Mouse (Mus musculus): ENCODE measurements around the gene Acad12. TPM values are rescaled to one million over a fixed set of nuclear protein-coding genes. Genes with fewer than 3 reads are reported as not detected.

The Acad12 gene
- polyA plus RNA-seq, 1 experiment from 2014 or later, result 1.4 TPM

- Histone ChIP-seq H3K9ac (ENCODE audit: low read depth, low read length) (no peak overlapping the region), H3K4me1 (ENCODE audit: control insufficient read depth, insufficient read depth, low read length) (no peaks in the 10 kb centered on the region), H3K27me3 (ENCODE audit: control insufficient read depth, insufficient read depth, low read depth, low read length) (no peaks in the 10 kb centered on the region), H3K4me3 (ENCODE audit: low read depth, low read length) (no peak overlapping the region), H3K9me3 (replicated peaks; ENCODE audit: control insufficient read depth, low read length, poor library complexity, severe bottlenecking) (no peaks in the 10 kb centered on the region), H3K4me2 (ENCODE audit: low read length) (no peak overlapping the region), H3K27ac (ENCODE audit: low read length) (no peak overlapping the region), H3K36me3 (ENCODE audit: control insufficient read depth, insufficient read depth, low read length) (peaks cover 13% of the 10 kb centered on the region; the same call in 1 of the 2 replicates)
- 92% methylated on average over 8 of the region's 8 CpGs for WGBS
- no peak for ATAC-seq
Observed at GRCm38 (mm10) chr5:121581945-121582344, 36.8 kb downstream of the Acad12 start.

DNA sequence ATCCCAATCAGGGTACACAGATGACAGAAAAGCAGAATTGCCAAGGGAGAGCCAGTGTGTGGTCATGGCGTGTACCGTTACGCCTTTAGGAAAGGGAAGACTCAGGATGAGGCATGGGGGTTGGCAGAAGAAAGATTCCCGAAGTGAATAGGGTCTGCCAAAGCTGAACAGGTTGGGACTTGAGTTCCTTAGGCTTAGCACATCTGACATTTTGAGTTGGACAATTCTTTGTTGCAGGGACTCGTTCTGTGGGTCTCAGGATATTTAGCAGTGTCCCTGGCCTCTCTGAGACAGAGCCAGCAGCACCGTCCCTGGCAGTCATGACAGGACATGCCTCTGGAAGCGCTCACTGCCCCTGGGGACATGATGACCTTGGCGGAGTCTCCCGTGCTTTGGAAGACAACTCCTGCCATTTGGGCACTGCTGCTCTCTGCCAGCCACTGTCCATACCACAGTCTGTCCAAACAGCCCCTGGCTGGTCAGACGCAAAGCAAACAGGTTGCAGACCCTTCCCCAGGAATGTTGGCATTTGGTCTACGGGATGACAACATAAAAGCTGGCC is 41.7 kb downstream of the Acad12 start:
- Histone ChIP-seq H3K27me3 (ENCODE audit: control insufficient read depth, insufficient read depth, low read depth, low read length) (no peaks in the 10 kb centered on the region), H3K4me2 (ENCODE audit: low read length) (no peak overlapping the region), H3K4me3 (ENCODE audit: low read depth, low read length) (no peak overlapping the region), H3K4me1 (ENCODE audit: control insufficient read depth, insufficient read depth, low read length) (no peaks in the 10 kb centered on the region), H3K9me3 (replicated peaks; ENCODE audit: control insufficient read depth, low read length, poor library complexity, severe bottlenecking) (no peaks in the 10 kb centered on the region), H3K36me3 (ENCODE audit: control insufficient read depth, insufficient read depth, low read length) (peaks cover 17% of the 10 kb centered on the region), H3K27ac (ENCODE audit: low read length) (no peak overlapping the region), H3K9ac (ENCODE audit: low read depth, low read length) (no peak overlapping the region)
- no peak for ATAC-seq
- WGBS, result 91% methylated on average over 11 of the region's 11 CpGs

DNA sequence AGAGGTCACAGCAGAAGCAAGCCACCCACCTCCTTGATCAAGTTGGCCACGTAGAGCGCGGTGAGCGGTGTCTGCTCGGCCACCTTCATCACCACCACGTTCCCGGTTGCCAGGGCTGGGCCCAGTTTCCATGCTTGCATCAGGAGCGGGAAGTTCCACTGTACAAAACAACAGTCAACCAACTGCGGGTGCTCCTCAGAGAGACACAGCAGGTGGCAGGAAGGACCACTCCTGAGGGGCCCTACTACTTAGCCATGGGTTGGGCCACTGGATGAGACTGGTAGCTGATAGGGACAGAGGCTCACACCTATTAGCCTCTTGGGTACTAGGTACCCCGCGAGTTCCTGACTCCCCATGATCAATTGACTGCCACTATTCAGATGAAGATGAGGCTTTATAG is 42.9 kb downstream of the Acad12 start:
- H3K36me3 ChIP-seq (ENCODE audit: control insufficient read depth, insufficient read depth, low read length), result peaks cover 23% of the 10 kb centered on the region

DNA sequence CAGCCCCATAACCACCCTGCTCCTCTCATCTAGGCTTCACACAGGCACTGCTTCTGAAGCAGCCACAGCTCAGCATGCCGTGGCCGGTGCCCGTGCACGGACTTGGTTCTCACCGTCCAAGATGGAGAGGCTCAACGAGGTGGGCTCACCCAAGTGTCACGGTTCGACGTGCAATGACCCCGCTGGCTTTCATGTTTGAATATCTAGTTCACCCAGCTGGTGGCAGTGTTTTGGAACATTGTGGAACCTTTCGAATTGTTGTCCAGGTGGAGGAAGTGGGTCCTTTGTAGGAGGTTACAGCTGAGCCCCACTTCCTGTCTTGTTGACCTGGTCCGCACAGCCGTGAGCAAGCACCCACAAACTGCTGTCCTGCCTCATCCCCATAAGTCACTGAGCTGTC is 44.6 kb downstream of the Acad12 start:
- Histone ChIP-seq H3K36me3 (ENCODE audit: control insufficient read depth, insufficient read depth, low read length) (peaks cover 15% of the 10 kb centered on the region), H3K27ac (ENCODE audit: low read length) (no peak overlapping the region), H3K9ac (ENCODE audit: low read depth, low read length) (no peak overlapping the region), H3K4me2 (ENCODE audit: low read length) (no peak overlapping the region), H3K4me1 (ENCODE audit: control insufficient read depth, insufficient read depth, low read length) (no peaks in the 10 kb centered on the region; the same call in 1 of the 2 replicates), H3K9me3 (replicated peaks; ENCODE audit: control insufficient read depth, low read length, poor library complexity, severe bottlenecking) (no peaks in the 10 kb centered on the region), H3K4me3 (ENCODE audit: low read depth, low read length) (no peak overlapping the region), H3K27me3 (ENCODE audit: control insufficient read depth, insufficient read depth, low read depth, low read length) (no peaks in the 10 kb centered on the region)
- ATAC-seq, result no peak
- 89% methylated on average over 13 of the region's 13 CpGs for WGBS

More for the DNA sequence above, 42.9 kb downstream of the Acad12 start:
- H3K9me3 ChIP-seq (replicated peaks; ENCODE audit: control insufficient read depth, low read length, poor library complexity, severe bottlenecking), result no peaks in the 10 kb centered on the region
- H3K27ac ChIP-seq (ENCODE audit: low read length), result no peak overlapping the region
- H3K27me3 ChIP-seq (ENCODE audit: control insufficient read depth, insufficient read depth, low read depth, low read length), result no peaks in the 10 kb centered on the region
- no peak overlapping the region for H3K9ac ChIP-seq (ENCODE audit: low read depth, low read length)
- WGBS, result 98% methylated on average over 11 of the region's 11 CpGs
- no peak overlapping the region for H3K4me2 ChIP-seq (ENCODE audit: low read length)
- no peak overlapping the region for H3K4me3 ChIP-seq (ENCODE audit: low read depth, low read length)
- H3K4me1 ChIP-seq (ENCODE audit: control insufficient read depth, insufficient read depth, low read length), result no peaks in the 10 kb centered on the region
- ATAC-seq, result no peak

GRCm38 (mm10) chr5:121570787-121571186 is 48.0 kb downstream of the Acad12 start:
- Histone ChIP-seq H3K4me1 (ENCODE audit: control insufficient read depth, insufficient read depth, low read length) (no peaks in the 10 kb centered on the region; the same call in 1 of the 2 replicates), H3K27ac (ENCODE audit: low read length) (no peak overlapping the region), H3K9ac (ENCODE audit: low read depth, low read length) (no peak overlapping the region), H3K36me3 (ENCODE audit: control insufficient read depth, insufficient read depth, low read length) (peaks cover 10% of the 10 kb centered on the region), H3K9me3 (replicated peaks; ENCODE audit: control insufficient read depth, low read length, poor library complexity, severe bottlenecking) (no peaks in the 10 kb centered on the region), H3K4me2 (ENCODE audit: low read length) (no peak overlapping the region), H3K27me3 (ENCODE audit: control insufficient read depth, insufficient read depth, low read depth, low read length) (no peaks in the 10 kb centered on the region), H3K4me3 (ENCODE audit: low read depth, low read length) (no peak overlapping the region)
- ATAC-seq, result no peak
- 71% methylated on average over 1 of the region's 1 CpGs for WGBS

DNA sequence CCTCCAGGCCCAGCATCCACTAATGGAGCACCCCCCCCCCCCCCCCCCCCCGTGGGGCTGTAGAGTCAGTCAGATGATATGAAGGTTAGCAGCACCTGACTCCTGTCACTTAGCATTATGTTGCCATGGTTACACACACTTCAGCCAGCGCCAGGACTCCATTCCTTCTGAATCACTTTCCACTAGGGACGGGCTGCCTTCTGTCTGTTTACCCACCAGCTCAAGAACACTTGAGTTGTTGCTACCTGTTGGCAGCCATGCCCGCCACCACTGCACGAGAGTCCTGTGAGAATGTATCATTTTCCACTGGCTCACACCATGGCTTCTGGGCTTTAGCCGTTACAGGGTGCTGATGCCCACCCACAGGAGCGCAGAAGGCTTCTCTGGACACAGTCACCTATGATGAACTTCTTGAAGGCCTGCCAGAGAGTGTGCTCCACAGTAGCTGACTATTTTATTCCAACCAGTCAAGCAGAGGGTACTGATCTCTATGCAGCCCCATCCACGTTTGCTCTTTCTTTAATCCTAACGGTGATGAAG is 48.8 kb downstream of the Acad12 start:
- WGBS, result 70% methylated on average over 9 of the region's 9 CpGs
- H3K9me3 ChIP-seq (replicated peaks; ENCODE audit: control insufficient read depth, low read length, poor library complexity, severe bottlenecking), result no peaks in the 10 kb centered on the region
- H3K27me3 ChIP-seq (ENCODE audit: control insufficient read depth, insufficient read depth, low read depth, low read length), result no peaks in the 10 kb centered on the region
- no peak overlapping the region for H3K4me2 ChIP-seq (ENCODE audit: low read length)
- peaks cover 10% of the 10 kb centered on the region for H3K36me3 ChIP-seq (ENCODE audit: control insufficient read depth, insufficient read depth, low read length)
- H3K27ac ChIP-seq (ENCODE audit: low read length), result no peak overlapping the region
- no peak for ATAC-seq
- no peak overlapping the region for H3K9ac ChIP-seq (ENCODE audit: low read depth, low read length)
- H3K4me3 ChIP-seq (ENCODE audit: low read depth, low read length), result no peak overlapping the region
- H3K4me1 ChIP-seq (ENCODE audit: control insufficient read depth, insufficient read depth, low read length), result no peaks in the 10 kb centered on the region; the same call in 1 of the 2 replicates

GRCm38 (mm10) chr5:121566035-121566681 is 52.6 kb downstream of the Acad12 start:
- Histone ChIP-seq H3K36me3 (ENCODE audit: control insufficient read depth, insufficient read depth, low read length) (0 out of 2 replicates have a peak, but pooled peaks cover 2% of the 10 kb centered on the region), H3K27me3 (ENCODE audit: control insufficient read depth, insufficient read depth, low read depth, low read length) (no peaks in the 10 kb centered on the region), H3K27ac (ENCODE audit: low read length) (no peak overlapping the region), H3K4me2 (ENCODE audit: low read length) (no peak overlapping the region), H3K4me1 (ENCODE audit: control insufficient read depth, insufficient read depth, low read length) (no peaks in the 10 kb centered on the region; the same call in 1 of the 2 replicates), H3K9me3 (replicated peaks; ENCODE audit: control insufficient read depth, low read length, poor library complexity, severe bottlenecking) (no peaks in the 10 kb centered on the region), H3K9ac (ENCODE audit: low read depth, low read length) (no peak overlapping the region), H3K4me3 (ENCODE audit: low read depth, low read length) (no peak overlapping the region)
- 93% methylated on average over 16 of the region's 16 CpGs for WGBS
- no peak for ATAC-seq

DNA sequence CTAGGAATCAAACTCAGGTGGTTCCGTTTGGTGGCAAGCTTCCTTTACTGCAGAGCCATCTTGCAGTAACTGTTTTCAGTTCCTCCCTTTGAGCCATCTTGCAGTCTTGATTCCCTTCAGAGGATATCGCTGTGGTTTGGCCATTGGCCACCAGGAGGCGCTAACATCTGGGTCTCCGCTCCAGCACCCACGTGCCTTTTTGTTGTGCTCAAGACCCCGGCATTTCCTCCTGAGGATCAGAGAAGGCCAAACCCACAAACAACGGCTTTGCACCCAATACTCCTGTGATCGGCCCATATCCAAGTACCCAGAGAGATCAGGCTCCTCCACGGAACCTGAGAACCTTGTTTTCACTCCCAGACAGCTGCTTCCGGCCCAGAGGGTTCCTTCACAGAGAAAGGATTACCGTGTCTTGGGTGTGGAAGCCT is 54.3 kb downstream of the Acad12 start:
- H3K4me2 ChIP-seq (ENCODE audit: low read length), result peak overlapping the region; percentile 31
- H3K27ac ChIP-seq (ENCODE audit: low read length), result no peak overlapping the region
- H3K27me3 ChIP-seq (ENCODE audit: control insufficient read depth, insufficient read depth, low read depth, low read length), result no peaks in the 10 kb centered on the region
- H3K4me1 ChIP-seq (ENCODE audit: control insufficient read depth, insufficient read depth, low read length), result no peaks in the 10 kb centered on the region
- no peaks in the 10 kb centered on the region for H3K36me3 ChIP-seq (ENCODE audit: control insufficient read depth, insufficient read depth, low read length)
- H3K4me3 ChIP-seq (ENCODE audit: low read depth, low read length), result no peak overlapping the region
- no peaks in the 10 kb centered on the region for H3K9me3 ChIP-seq (replicated peaks; ENCODE audit: control insufficient read depth, low read length, poor library complexity, severe bottlenecking)
- WGBS, result 15% methylated on average over 11 of the region's 11 CpGs
- no peak for ATAC-seq
- no peak overlapping the region for H3K9ac ChIP-seq (ENCODE audit: low read depth, low read length)

DNA sequence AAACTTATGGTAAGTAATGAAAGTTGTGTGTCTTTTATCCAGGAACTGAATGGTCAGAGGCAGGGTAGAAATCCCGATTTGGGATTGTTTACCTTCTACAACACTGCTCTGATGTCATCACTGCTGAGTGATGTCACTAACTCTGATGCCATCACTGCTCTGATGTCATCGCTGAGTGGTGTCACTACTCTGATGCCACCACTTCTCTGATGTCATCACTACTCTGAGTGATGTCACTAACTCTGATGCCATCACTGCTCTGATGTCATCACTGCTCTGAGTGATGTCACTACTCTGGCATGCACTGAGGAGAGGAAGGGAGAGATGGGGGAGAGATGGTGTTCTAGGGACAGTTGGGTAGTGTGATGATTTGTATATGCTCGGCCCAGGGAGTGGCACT is 56.3 kb downstream of the Acad12 start:
- 87% methylated on average over 3 of the region's 3 CpGs for WGBS
- Histone ChIP-seq H3K9me3 (replicated peaks; ENCODE audit: control insufficient read depth, low read length, poor library complexity, severe bottlenecking) (no peaks in the 10 kb centered on the region), H3K27ac (ENCODE audit: low read length) (no peak overlapping the region), H3K4me3 (ENCODE audit: low read depth, low read length) (no peak overlapping the region), H3K4me1 (ENCODE audit: control insufficient read depth, insufficient read depth, low read length) (no peaks in the 10 kb centered on the region), H3K9ac (ENCODE audit: low read depth, low read length) (no peak overlapping the region), H3K36me3 (ENCODE audit: control insufficient read depth, insufficient read depth, low read length) (no peaks in the 10 kb centered on the region), H3K4me2 (ENCODE audit: low read length) (no peak overlapping the region), H3K27me3 (ENCODE audit: control insufficient read depth, insufficient read depth, low read depth, low read length) (no peaks in the 10 kb centered on the region)
- no peak for ATAC-seq

Measured in midbrain, embryonic 16.5 days (tissue).